Mouse (Mus musculus) E14TG2a.4 (cell line): ENCODE measurements around the gene Cops3.

ENCODE experiments used
- CTCF ChIP-seq: conservative IDR thresholded peaks from 2 replicates; pipeline ENCODE4 v1.5.1; 2014; ENCODE audit warnings: low read length
- NANOG ChIP-seq: IDR thresholded peaks from 2 replicates; pipeline ENCODE4 v1.6.1; 2014; ENCODE audit warnings: borderline replicate concordance, low read length, mixed read lengths
- POU5F1 ChIP-seq: IDR thresholded peaks from 2 replicates; pipeline ENCODE4 v1.6.1; 2014; ENCODE audit warnings: low read length, borderline replicate concordance

GRCm38 (mm10) chr11:59860467-59860866 lies 20.8 kb upstream of the Cops3 start:
- no peak for TF ChIP-seq CTCF
- TF ChIP-seq POU5F1 = no peak
- TF ChIP-seq NANOG = no peak
